Mouse (Mus musculus) lung, adult 18-20 months (tissue): ENCODE measurements around the gene Ifit3b.
"Not testable (repeated sequence)": the region's sequence is repeated elsewhere in the genome, so short reads cannot be mapped to it uniquely, and the experiment has no call there.

Experiments used
- DNase-seq, 2 experiments: peaks; one replicate each; pipeline ENCODE4 v3.0.0; 2022; ENCODE audit warnings: mixed read lengths in 2 of 2

The Ifit3b gene

DNA sequence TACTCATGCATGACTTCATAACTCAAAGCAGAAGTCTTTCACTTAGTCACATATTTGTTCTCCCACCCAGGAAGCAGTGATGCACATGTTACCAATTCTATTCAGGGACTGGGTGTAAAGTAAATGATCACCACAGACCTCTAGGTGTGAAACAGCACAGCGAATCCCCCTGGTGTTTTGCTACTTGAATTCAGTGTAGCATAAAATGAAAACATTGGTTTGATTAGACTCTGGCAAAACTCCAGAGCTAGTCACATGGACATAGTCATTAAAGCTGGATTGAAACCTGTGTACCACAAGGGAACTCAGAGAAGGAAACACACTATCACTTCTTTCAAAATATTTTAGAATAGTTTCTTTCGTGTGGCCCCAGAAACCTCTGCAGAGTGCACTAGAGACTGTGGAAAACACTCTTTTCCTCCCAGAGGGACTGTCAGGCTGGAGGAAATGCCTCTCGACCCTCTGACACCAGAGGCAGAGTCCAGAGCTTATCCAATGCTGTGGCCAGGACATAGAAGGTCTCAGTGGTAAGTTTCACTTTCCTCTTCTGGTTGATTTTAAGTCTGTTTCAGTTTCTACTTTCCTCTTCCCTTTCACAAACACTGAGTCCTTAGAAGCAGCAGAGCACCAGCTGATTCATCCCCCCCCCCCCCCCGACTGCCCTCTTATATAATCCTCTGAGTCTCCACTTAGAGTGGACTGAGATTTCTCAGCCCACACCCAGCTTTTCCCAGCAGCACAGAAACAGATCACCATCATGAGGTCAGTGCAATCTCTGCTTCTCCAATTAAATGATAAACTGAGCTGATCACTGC is at the start of gene Ifit3b:
Ifit3b (plus strand) TSS at position 734 of the 815 bp plus-strand sequence.
- peak in 1 of 2 experiments; percentile 32 for DNase-seq

DNA sequence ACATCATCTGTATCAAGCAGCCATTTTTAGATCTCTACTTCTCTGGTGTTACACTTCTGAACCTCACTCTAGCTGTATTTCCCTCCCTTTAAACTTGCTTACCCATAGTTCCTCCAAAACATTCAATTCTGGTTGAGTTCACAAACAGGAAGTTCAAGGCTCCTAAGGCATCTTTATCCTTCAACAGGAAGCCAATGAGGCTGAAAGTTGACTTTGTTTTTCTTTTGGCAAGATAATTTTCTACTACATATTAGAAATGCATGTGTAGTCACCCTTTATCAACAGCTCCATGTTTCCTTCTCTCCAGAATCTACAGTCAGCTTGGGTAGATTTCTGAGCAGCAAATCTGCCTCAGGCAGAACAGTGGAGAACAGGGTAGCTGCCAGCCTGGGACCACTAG is 45.2 kb upstream of the Ifit3b start:
- DNase-seq = no peak

DNA sequence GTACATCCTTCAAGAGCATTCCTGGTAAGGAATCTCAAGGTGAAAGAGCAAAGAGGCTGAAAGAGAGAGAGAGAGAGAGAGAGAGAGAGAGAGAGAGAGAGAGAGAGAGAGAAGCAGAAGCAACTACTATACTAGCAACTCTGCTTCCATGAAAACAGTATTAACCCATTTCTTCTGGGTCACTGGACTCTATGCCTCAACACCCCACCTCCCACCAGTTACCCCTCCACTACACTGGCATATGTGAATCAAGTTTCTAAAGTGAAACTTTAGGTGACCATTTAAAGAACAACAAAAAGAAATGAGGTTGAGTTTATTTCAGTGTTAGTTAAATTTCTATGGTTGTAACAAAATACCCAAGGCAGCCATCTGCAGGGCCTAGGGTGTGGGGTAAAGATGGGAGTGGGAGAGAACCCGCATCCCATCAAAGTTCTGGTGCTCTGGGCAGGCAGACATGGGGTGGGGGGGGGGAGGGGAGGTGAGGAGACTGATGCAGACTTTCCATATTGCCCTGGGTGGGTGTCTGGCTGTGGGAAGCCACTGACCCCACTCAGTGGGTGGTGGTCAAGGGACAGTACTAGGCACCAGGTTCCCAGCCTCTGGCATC is 41.5 kb upstream of the Ifit3b start:
- DNase-seq = no peak

DNA sequence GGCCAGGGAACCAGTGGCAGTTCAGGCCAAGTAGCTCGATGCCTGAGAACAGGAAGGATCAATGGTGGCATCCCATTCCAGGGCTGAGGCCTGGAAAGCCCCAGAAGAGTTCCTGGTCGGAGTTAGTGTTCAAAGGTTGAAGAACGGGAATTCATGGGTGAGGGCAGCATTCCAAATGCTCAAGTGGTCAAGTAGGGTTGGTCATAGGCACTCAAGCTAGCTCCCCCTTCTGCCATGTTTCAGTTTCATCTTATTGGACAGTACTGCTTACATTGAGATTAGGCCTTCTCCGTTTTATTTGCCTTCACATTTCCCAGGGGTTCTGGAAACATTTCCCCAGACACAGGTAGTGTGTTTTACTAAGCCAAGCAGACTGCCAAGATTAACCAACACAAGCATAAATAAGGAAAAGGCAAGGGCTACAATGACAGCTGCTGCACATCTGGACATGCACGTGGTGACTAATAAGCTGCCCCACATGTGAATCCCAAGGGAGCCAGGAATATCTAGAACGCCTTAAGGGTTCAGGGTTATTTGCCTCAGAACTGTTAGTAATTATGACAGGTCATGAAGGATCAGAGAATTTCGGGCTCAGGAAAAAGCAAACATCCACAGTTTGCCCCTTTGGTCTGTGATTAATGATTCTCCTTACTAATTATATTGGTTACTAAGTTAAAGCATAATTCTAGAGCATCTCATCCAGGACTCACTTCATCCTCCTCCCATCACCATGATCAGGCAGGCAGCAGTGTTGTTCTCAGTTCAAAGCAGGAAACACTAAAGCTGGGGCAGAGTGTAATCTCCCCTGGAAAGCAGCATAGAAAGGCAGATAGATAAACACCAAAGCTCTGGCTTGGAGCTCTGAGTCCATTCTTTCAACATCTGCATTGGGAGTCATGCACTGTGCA is 38.5 kb upstream of the Ifit3b start:
- peak; percentile 58 to 62 for DNase-seq

DNA sequence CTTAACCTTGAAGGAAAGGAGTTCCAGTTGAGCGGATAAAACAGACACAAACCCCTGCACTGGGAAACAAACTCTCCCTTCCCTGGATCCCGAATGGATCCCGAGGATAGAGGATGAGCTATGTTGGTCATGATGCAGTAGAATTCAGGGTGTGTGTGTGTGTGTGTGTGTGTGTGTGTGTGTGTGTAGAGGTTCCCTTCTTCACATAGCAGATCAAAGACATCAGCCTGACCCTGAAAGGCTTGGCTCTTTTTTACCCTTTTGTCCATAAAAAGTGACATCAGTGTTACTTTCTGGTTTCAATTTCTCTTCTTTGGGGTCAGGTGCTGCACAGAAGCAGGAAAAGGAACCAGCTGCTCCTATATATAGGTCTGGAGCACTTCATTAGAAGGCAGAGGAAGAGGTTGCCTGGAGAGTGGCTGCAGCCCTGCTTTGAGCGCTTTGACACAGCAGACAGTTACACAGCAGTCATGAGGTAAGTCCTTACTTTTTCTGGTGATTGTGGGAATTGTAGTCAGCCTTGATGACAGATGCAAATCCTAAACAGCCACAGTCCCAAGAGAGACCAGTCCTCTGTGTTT is 37.8 kb upstream of the Ifit3b start:
- DNase-seq = no peak

DNA sequence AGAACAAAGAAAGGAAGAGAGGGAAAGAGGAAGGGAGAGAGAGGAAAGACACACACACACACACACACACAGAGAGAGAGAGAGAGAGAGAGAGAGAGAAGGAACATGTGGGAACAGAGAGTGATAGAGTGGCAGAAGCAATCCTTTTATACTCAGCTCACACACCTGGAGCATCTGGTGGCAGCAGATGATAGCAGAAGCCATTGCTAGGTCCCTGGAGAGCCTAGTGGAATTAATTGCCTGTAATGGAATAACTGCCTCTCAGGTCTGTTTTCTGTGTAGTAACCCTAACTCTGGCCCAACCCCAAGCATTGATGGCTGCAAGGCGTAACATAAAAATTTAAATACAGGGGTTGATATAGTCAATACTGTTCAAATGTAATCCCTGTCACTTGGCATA is 36.7 kb upstream of the Ifit3b start:
- DNase-seq = no peak

DNA sequence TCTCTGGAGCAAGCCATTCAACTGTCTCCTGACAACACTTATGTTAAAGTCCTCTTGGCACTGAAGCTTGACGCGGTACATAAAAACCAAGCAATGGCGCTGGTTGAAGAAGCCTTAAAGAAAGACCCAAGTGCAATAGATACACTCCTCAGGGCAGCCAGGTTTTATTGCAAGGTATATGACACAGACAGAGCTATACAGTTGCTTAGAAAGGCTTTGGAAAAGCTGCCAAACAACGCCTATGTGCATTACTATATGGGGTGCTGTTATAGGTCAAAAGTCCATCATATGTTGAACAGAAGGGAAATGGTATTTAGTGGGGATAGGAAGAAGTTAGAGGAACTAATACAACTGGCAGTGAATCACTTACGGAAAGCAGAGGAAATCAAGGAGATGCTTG is 34.1 kb upstream of the Ifit3b start:
- DNase-seq = no peak

DNA sequence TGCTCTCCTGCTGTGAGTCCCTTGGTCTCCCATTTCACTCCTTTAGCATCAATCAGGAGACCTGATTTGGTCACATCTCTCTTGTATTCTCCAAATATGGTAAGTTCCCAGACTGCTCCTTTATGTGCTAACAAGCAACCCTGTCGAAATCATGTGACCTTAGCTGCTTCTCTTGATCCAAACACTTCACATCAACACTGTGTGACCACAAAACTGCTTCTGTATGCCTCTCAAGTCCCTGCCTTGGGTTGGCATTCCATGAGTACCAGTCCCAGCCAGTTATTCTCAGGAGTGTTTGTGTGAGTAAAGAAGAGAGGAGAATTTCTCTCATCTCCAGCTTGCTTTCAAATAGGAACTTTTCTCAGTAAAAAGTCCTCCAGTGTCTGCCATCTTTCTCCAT is 30.6 kb upstream of the Ifit3b start:
- peak; percentile 68 to 79 for DNase-seq

DNA sequence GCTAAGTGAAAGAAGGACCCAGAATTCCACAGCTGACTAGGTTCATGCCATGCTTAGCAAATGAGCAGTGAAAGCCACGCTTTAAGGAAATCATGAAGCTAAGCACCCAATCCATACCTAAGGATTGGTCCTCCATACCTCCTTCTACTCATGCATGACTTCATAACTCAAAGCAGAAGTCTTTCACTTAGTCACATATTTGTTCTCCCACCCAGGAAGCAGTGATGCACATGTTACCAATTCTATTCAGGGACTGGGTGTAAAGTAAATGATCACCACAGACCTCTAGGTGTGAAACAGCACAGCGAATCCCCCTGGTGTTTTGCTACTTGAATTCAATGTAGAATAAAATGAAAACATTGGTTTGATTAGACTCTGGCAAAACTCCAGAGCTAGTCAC is 25.1 kb upstream of the Ifit3b start:
- DNase-seq = not testable (repeated sequence)

DNA sequence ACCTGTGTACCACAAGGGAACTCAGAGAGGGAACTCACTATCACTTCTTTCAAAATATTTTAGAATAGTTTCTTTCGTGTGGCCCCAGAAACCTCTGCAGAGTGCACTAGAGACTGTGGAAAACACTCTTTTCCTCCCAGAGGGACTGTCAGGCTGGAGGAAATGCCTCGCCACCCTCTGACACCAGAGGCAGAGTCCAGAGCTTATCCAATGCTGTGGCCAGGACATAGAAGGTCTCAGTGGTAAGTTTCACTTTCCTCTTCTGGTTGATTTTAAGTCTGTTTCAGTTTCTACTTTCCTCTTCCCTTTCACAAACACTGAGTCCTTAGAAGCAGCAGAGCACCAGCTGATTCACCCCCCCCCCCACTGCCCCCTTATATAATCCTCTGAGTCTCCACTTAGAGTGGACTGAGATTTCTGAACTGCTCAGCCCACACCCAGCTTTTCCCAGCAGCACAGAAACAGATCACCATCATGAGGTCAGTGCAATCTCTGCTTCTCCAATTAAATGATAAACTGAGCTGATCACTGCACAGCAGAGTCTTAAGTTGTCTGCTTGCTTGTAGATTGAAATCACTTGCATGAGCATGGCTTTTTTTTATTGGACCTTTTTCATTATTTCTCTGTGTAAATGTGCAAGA is 24.5 kb upstream of the Ifit3b start, which contains the start of gene Ifit3:
Ifit3 (plus strand) TSS at position 406 of the 641 bp plus-strand sequence.
- DNase-seq = peak in 1 of 2 experiments; percentile 44

DNA sequence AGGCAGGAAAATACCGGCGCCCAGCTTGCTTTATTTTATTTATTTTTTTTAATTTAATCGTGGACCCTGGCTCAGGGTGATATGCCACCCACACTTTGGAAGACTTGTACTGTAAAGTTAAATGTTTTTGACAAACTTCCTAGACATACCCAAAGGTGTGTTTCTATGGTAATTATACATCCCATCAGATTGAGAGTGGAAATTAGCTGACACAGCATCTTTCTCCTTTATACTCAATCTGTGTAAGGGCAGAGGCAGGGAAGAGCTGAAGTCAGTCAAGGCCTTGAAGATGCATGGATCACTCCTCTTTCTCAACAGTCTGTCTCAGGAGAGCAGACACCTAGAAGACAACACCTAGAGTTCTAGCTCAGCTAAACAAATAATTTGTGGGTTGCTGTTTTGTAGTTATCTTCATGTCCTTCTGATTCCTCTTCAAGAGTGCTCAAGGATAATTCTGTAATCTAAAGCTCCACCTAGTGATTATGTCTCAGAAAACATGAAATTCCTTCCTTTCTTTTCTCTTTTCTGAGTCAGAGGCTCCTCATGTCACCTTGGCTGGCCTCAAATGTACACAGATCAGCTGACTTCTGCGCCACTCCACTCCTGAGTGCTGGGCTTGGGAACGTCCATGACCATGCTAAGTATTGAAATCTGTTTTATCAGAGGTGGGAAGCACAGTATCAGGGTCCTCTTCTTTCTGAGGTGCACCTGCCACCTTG is 21.9 kb upstream of the Ifit3b start:
- DNase-seq = peak in 1 of 2 experiments; percentile 25

DNA sequence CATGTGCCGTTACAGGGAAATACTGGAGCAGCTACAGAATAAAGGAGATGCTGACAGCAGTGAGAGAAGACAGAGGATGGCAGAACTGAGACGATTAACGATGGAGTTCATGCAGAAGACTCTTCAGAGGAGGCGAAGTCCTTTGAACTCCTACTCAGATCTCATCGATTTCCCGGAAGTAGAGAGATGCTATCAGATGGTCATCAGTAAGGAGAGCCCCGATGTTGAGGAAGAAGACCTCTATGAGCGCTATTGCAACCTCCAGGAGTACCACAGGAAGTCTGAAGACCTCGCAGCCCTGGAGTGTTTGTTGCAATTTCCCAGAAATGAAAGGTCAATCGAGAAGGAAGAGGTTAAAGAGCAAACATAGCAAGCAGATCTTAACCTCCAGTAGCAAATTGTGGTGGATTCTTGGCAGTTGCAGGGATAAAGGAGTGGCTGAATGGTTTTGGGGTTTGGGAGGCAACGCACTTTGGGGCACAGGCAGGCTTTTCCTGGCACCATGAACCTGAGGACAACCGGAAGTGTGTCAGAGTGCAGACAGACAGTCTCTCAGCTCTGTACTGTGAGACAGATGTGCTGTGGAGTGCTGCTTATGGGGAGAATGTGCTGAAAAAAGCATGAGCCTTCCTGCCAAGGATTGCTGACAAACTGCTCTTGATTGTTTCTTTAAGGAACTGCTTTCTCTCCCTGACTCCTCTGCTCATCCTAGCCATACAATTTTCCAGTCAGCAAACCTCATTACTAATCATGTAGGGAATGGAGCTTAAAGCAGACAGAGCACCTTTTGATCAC is 19.7 kb upstream of the Ifit3b start:
- peak in 1 of 2 experiments; percentile 26 for DNase-seq

DNA sequence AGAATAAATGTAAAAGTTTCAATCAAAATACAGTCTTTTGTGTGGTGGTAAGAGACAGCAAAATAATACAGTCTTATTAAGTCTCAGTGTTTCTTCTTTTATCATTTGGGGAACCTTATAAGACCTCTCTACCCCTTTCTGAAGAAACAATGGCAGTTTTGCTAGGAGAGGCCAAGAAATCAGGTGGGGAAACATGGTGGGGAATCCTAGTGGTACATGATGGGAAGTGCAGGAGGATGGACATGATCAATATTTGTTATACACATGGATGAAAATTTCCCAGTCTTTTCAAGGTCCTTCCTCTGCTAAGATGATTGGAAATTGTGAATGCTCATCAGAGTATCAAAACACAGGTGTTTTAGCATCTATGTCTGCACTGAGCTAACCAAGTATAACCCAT is 18.8 kb upstream of the Ifit3b start:
- no peak for DNase-seq

DNA sequence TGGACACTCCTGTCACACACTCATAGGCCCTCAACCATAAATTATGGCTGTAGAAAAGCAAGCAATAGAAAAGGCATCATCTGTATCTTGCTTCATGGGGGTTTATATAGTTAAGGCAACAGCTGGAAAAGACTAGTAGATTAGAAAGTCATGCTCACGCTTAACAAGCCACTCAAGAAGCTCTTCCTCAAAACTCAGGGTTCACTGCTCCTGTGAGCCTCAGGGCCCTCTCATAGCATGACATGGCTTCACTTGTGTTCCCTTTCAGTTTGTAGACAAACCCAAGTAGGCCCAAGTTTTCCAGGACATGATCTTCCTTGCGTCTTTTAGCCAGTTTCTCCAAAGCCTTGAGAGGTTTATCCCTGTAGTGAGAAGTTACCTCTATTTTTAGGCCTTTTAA is 14.3 kb upstream of the Ifit3b start:
- no peak for DNase-seq

DNA sequence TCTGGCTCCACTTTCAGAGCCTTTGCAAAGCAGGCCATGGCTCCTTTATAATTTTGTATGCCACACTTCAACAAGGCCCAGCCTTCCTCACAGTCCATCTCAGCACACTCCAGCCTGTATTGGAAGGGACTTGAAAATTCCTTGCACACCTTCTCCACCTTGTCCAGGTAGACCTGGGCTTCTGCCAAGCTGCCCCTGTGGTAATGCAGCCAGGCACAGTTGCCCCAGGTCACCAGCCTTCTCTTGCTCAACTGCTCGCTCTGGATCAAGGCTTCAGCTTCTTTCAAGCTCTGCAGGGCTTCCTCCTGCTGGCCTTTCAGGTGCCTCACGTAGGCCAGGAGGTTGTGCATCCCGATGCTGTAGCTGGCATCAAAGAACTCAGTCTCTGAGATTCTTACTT is 13.2 kb upstream of the Ifit3b start:
- peak; percentile 31 to 49 for DNase-seq

DNA sequence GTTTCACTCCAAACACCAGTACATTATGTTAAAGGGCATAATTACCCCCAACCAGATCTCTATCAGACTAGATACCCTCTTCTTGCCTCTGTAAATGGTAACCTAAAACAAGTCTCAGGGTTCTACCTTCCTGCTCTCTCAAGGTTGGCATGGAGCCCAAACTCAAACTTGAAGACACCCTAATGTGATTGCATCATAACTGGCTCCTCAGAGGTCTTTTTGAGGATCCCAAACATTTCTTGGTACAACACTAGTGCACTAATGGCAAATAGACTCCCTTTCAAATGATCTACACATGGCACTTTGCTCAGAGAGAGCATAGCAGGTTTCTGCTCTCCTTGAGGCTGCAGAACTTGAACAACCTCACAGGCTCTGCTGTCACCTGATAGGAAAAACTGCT is 11.0 kb upstream of the Ifit3b start:
- no peak for DNase-seq

DNA sequence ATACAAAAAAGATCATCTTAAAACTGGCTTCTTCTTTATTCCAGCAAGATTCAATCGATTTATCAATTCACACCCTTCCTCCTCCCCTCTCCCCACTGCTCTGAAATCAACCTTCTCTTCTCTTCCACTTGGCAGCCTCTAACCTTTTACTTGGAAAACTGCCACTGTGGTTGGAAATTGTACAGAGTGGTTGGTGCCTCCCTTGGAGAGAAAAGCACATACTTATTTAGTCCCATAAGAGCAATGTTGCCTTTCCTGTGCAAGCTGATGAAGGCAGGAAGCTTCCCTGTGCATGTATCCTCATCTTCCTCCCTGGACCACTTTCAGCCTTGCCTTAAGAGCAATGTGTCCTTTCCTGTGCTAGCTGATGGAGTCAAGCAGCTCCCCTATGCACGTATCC is 9.4 kb upstream of the Ifit3b start:
- peak; percentile 63 to 75 for DNase-seq

DNA sequence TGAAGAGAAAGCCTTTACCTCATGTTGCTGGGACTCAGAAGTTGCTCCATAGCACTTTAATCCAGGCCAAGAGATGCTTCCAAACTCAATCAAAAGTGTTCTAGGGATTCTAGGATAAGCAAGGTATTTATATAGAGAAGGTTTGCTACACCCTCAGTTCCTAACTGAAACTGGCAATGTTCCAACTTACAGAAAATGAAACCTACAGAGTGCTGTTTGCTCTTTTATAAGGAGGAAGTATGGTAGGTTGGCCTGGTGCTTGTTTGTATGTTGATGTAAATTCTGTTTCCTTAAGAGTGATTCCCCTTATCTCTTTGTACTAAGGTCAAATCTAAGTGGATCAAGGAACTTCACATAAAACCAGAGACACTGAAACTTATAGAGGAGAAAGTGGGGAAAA is 8.5 kb upstream of the Ifit3b start:
- not testable (repeated sequence) for DNase-seq

DNA sequence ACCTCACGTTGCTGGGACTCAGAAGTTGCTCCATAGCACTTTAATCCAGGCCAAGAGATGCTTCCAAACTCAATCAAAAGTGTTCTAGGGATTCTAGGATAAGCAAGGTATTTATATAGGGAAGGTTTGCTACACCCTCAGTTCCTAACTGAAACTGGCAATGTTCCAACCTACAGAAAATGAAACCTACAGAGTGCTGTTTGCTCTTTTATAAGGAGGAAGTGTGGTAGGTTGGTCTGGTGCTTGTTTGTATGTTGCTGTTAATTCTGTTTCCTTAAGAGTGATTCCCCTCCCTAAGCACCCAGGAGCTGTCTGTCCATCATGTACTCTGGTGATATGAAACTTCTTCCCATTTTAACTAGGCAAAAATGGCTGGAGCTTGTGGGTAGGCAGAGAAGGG is 5.9 kb upstream of the Ifit3b start, which contains the start of gene Ifit1bl1:
Ifit1bl1 (minus strand) TSS at position 69 of the 400 bp plus-strand sequence.
- not testable (repeated sequence) for DNase-seq

DNA sequence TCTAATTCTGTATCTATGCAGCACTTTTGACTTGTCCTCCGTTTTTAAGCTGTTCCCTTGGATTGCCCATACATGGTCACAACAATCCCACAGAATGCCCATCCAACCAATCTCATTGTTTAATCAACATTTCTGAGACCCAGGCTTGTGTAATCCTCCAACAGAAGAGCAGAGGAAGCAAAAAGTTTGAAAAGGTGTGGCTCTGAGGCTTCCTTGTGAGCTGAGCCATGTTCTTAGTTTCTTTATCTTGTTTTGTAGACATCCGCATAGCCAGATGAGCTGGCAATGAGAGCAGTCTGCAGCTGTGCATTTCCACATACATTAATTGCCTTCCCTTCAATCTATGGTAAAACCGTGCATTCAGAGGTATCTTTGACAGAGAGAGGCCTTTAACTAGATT is 2.3 kb upstream of the Ifit3b start:
- DNase-seq = no peak

DNA sequence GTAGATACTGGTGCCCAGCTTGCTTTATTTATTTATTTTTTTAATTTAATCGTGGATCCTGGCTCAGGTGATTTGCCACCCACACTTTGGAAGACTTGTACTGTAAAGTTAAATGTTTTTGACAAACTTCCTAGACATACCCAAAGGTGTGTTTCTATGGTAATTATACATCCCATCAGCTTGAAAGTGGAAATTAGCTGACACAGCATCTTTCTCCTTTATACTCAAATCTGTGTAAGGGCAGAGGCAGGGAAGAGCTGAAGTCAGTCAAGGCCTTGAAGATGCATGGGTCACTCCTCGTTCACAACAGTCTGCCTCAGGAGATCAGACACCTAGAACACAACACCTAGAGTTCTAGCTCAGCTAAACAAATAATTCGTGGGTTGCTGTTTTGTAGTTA is 2.3 kb downstream of the Ifit3b start:
- DNase-seq = not testable (repeated sequence)
